Mouse (Mus musculus) retina, postnatal 1 day (tissue): ENCODE measurements around the gene Ten1.

Experiments used
- DNase-seq: peaks from one replicate; pipeline ENCODE4 v3.0.0-alpha.2; 2012

Ten1 gene

DNA sequence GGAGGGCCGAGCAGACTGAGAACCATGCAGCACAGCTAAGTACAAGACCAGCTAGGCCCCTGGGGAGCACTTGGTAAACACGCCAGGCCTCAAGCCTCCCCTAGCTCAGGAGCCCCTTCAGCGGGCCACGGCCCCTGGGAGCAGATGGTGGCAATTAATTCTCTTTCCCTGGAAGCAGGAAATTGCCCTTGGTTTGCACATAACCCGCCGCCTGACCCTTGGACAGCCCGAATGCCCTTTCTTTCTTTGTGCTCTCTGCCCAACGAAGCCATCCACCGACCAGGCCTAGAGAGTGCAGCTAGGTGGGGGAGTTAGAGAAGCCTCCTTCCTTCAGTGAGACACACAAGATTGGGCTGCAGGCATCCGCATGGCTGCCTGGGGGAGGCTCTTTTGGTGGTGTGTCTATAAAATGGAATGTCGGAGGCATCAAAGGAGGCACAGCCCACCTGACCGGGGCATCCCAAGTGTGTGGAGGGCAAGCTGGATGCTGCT lies 43.1 kb downstream of the Ten1 start:
- DNase-seq, result peak; percentile 23

DNA sequence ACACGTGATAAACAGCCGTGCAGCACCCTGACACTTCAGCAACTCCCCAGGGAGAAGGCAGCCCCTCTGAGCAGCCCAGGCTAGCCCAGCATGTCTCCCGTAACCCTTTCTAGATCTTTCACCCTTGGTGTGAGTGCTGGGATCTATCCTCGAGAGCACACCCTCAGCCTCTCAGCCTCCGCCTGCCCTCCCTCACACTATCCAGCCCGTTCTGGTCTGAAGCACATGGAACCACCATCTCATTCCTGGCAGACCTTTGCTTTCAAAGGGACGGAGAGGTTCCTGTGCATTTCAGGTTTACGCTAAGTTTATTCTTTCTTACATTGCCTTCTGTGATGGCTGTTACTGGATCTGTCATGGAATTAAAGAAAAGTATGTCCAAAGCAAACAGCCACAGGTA lies 45.9 kb downstream of the Ten1 start:
- DNase-seq, result no peak

DNA sequence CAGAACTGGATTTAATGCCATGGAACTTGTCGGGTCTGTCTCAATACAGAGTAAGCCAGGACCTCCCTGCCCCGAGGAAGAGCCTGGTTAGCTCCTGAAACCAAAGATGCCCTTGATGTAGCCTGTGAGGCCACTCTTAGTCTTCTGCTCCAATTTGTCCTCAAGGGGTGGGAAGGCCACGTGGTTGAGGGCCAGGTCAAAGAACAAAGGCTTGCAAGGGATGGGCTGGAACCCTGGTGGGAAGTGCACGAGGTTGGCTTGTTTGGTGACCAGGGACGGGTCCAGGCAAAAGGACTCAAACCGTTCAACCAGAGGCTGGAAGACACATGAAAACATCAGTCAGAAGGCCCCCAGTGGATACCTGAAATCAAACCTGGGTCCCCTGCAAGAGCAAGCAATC lies 47.0 kb downstream of the Ten1 start:
- no peak for DNase-seq

DNA sequence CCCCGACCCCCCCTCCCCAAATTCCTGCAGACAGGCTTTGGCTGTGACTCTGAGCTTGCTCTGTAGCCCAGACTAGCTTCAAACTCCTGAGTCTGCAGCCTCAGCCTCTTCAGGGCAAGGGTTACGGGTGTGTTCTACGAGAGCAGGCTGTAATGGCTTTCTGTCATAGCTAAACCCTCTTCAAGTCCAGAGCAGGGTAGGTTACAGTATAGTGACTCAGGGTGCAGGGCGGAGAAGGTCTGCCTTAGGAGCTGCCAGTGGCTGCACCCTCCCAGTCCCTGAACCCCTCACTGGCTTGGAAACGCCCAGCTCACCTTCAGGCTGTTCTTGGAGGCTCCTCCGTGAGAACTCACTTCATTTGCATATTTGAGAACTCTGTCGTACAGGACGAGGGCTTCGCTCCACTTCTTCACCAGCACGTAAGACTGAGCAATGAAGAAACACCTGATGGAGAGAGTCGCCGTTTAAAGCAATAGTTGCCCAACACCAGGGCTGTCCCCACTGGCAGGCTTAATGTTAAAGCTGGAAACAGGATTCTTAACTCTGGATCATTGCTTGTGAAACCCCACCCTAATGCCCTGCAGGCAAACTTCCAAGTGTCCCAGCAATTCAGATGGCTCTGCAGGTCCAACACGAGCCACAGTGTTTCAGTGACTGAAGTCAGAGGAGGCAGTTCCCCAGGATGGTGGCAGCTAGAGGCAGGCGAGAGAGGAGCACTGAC lies 49.0 kb downstream of the Ten1 start:
- DNase-seq, result no peak

DNA sequence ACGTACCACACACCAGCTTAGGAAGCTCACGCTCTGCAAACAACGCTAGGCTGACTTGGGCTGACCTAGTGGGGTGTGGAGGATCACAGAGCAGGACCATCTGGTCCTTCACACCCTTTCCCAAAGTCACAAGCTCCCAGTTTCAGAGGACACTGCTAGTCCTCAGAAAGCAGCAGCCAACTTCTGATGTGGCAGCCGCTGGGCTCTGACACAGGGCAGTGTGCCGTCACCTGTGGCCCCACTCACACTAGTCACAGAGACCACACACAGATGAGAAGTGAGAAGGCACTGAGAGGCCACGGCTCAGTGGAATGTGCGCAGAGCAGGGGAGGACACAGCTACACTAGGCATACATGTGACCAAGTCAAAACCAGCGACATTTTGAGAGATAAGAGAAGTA lies 52.2 kb downstream of the Ten1 start:
- DNase-seq, result no peak

DNA sequence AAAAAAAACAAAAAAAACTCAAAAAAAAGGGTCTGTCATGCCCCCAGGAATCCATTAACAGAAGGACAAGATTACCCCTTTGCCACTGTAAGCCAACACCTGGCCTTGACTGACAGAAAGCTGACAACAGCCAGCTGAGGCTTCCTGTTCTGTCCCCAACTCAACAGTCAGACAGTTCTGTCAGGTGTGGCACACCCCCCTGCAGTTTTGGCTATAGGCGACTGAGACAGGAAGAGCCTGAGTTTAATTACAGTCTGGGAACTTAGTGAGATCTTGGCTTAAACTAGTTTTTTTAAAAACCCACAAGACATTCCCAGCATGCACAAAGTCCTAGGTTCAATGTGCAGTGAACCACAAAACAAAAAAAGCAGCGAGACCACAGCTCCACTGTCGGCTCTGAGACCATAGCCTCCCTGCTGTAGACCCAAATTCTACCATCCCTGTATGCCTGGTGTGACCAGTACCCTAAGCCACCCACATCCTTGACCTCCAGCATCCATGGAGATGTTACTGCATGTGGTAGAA lies 54.5 kb downstream of the Ten1 start:
- no peak for DNase-seq

DNA sequence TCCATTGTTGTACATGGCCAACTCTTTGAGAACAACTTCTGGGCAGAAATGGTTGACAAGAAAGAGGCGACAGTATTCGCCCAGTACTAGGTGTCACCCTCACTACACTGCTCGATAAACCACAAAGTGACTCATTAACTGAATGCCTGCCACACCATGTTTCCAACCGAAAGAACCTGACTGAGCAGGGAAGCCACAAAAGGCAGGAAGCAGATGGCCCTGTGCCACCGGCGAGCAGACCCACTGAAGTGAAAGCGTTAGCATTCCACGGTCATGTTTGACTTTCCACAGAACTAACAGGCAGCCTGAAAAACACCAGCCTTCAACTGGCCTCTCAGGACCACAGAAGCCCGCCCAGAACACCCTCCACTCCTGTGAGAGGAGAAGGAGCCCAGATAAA lies 56.0 kb downstream of the Ten1 start:
- no peak for DNase-seq

DNA sequence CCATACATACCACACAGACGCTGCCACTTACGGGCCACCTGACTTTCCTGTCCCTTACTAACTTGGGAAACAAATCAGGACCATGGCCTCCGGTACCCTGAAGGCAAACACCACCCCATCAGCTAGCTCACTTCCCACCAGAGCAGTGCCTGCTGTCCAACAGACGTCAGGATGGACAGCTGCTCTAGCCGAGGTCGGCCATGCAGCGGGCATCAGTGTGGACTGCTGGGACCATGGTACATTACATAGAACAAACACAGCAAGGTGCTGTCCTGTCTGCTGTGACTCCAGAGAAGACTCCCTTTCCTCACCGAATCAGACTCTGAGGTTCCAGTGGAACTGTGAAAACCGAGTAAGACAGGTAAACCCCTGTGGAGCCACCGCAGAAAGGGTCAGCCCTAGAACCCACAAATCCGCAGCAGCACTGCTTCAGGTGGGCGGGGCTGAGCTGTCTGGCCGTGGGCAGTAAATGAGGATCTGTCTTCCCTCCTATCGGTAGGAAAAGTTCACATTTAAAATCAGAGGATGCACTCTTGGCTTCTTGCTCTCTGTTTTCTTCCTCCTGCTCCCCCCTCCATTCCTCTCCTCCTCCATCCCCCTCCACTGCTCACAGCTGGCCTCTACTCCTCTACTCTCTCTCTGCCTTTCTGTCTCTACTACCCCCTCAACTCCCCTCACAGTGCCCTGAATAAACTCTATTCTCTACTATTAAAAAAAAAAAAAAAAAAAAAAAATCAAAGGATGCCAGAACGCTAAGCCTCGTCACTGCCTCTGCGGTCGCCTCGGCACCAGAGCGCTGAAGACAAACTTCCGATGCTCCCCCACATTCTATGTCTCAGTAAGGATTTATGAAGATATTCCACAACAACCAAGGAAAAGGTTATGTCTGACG lies 56.7 kb downstream of the Ten1 start:
- no peak for DNase-seq

DNA sequence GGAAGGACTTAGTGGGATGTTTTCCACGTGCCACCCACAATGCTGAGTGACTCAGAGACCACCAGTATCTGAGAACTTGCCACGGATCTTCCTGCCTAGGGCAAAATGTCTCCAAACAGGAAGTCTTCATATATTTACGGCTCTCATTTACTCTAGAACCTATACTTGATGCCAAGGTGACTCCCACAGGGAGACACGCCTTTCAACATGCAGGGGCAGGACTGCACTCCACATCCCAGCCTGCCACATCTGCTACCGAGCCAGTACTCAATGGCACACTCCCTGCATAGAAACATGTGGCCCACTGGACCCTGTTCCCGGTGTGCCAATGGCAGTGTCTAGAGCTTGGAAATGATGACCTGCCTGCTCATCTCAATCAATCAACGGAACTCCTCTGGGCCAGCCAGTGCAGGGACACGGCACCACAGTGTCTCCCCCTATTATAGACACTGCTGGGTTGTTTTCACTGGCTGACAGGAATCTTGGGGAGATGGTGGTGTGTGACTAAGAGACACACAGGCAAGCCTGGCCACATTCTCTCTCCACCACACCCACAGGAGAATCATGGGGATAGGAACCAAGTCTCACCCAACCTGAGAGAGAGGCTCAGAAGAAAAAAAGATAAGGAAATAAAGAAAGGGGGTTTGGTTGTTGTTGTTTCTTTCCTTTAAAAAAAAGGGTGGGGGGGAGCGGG lies 57.5 kb downstream of the Ten1 start:
- DNase-seq, result no peak

DNA sequence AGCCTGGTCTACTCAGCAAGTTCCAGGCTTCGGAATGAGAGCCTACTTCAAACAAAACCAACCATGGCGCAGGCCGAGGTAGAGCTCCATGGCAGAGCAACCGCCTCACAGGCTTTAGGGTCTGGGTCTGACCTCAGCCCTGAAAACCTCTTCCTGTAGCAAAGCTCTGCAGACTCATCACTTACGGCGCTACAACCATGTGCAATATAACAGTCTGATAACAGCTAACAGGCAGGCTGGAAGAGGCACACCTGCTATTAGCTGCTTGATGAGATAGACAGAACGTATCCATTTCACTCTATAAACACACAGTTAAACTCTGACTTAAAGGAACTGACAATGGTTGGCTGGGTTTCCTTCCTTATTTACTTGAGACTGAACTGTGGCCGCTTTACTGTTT lies 60.8 kb downstream of the Ten1 start:
- no peak for DNase-seq

DNA sequence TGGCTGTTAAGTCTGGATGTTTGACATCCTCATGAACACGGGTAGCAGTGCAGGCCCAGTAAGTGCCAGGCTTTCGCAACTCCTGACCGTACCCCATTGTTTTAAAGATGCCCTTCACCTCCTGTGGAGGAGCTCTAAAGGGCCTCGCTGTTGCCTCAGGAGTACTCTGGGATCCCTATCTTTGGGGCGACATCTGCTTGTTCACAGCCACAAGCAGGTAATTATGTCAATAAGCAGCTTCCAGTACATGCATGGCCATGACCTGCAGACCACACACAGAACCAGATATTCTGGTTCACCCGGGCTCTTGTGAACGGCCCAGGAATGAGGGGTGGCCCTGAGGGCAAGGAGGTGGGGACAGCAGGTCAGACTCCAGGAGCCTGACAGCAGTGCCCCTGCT lies 61.6 kb downstream of the Ten1 start:
- DNase-seq, result no peak
